Mouse (Mus musculus) lung, postnatal 0 days (tissue): ENCODE measurements around the gene Fancd2.

Experiments
- CTCF ChIP-seq: IDR thresholded peaks from 2 replicates; pipeline ENCODE4 v1.5.1; 2016; ENCODE audit warnings: antibody characterized with exemption, mild to moderate bottlenecking
- EP300 ChIP-seq: IDR thresholded peaks from 2 replicates; pipeline ENCODE4 v1.6.1; 2016; ENCODE audit warnings: antibody characterized with exemption, mild to moderate bottlenecking, control low read depth

DNA sequence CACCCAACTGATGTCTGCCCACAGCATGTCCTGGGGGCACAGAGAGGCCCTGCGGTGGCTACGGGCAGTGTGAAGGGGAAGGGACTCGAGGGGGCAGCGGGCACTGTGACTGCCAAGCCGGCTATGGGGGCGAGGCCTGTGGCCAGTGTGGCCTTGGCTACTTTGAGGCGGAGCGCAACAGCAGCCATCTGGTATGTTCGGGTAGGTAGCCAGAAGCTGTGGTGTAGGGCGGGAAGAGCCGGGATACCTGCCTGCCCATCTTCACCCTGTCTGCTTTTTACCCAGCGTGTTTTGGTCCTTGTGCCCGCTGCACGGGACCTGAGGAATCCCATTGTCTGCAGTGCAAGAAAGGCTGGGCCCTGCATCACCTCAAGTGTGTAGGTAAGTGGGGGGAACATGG lies 42.1 kb upstream of the Fancd2 start:
- TF ChIP-seq CTCF (no peak), EP300 (no peak)
